Mouse (Mus musculus) brain, embryonic 14.5 days (tissue): ENCODE measurements at regions not wholly inside any gene's neighbourhood (a gene's known extent, or its start where the extent isn't known, plus 50 kb on each side); places are given as distances from the start of the nearest gene placed in this dataset.
A peak's percentile ranks its signal among the peaks of the same experiment; 100 is the strongest.

Source experiments
- DNase-seq: peaks from one replicate; pipeline ENCODE4 v3.0.0-alpha.2; 2011; ENCODE audit warnings: low read depth
- CTCF ChIP-seq: fragments of 200-500 bp; IDR thresholded peaks from 2 replicates; pipeline ENCODE4 v1.5.1; 2012; ENCODE audit warnings: inconsistent platforms, mild to moderate bottlenecking, moderate library complexity, borderline replicate concordance; ENCODE audit not compliant: insufficient read depth, insufficient read length; ENCODE audit errors: extremely low read depth
- POLR2A ChIP-seq: fragments of 200-500 bp; IDR thresholded peaks from 2 replicates; pipeline ENCODE4 v1.6.1; 2012; ENCODE audit warnings: mild to moderate bottlenecking, inconsistent platforms, borderline replicate concordance; ENCODE audit not compliant: poor library complexity, insufficient read depth, insufficient read length, severe bottlenecking; ENCODE audit errors: extremely low read depth

DNA sequence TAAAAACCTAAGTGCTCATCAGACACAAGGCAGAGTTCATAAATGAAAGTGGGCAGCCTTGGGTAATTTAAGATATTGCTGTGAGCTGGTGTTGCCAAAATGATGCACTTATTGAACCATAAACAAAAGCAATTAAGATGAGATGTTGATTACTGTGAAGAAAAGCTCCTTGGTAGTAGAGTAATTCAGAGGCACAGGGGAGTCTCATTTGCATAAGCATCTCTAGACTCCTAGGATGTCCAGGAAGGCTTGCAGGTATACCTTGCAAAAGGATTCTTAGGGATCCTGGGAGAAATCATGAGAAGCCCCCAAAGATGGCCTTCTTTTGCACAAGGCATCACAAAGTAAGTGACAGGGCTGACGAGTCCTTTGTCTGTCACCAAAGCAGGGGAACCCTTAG lies 640.5 kb upstream of the Cdh11 start:
- TF ChIP-seq POLR2A = no peak
- no peak for TF ChIP-seq CTCF

DNA sequence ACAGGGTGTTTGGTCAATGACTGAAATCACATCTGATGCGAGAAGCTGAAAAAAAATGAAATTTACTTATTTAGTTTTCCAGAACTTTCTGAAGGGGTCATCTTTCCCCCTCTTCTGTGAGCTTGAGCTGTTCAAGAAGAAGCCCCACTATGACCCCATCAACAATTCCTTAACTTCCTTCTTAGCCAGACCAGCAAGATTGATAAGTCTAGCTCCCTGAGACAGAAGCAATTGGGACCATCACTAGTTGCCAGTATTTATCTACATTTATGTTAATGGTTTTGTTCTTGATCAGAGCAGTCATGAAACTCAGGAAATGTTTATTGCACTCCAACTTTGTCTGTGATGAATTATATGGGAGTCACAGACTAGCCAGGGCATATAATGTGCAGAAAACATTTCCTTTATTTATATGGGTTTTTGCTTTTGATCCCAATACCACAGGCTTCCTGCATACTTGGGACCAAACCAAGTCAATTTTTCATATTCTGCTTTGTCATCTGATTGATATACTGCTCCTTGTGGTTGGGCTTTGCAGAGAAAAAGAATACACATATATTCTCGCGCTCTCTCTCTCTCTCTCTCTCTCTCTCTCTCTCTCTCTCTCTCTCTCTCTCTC lies 645.5 kb upstream of the Cdh11 start:
- no peak for DNase-seq
- TF ChIP-seq CTCF (no peak), POLR2A (no peak)

More for the DNA sequence above, 640.5 kb upstream of the Cdh11 start:
- DNase-seq = no peak

DNA sequence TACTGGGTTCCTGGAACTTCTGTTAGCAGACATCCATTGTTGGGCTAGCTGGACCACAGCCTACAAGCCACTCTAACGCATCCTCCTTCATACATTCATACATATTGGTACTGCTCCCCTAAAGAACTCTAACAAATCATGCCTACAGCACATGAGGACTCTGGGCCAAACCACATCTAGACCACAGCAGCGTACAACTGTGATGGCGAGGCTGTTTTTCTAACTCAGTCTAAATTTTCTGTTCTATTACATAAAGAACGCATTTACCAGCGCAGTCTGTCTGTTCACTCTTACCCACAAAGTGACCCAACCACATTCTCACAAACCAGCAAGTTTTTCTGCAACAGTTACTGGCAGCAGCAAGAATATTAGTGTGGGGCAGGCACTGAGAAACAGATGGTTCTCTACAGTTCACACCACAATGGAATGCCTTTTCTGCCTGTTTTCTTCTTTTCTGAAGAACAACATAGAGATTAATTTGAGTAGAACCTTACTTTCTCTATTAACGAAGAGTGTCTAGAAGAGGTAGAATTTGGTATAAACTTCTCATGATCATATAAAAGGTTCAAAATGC lies 648.2 kb upstream of the Cdh11 start:
- DNase-seq = no peak
- TF ChIP-seq POLR2A = no peak
- no peak for TF ChIP-seq CTCF

DNA sequence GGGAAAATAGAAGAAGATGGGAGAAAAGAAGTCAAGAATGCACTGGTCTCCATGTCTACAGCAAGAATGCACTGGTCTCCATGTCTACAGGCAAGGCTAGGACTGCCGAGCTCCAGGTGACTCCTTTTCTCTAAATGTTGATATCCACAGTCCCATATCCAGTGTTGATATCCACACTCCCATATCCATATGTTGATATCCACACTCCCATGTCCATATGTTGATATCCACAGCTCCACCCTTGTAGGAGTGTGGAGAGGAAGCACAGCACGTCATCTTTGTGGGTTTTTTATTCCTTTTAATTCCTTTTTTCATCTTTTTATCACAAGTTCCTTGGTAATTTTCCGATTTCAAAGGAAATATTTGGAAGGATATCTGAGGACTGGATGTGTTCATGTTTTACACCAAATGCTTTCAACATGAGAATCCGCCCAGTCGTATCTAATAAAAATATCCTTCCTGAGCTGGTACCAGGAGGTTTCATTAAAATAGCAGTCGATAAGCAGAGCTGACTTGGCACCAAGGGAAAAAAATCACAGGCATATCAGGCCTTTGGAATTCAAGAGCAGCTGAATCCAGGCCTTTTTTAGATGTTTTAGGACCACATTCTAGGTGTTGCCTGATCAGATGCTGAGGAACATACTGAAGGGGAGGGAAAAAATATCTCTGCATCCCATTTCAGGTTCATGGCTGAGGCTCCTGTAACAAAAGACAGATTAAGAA lies 653.7 kb upstream of the Cdh11 start:
- no peak for DNase-seq

DNA sequence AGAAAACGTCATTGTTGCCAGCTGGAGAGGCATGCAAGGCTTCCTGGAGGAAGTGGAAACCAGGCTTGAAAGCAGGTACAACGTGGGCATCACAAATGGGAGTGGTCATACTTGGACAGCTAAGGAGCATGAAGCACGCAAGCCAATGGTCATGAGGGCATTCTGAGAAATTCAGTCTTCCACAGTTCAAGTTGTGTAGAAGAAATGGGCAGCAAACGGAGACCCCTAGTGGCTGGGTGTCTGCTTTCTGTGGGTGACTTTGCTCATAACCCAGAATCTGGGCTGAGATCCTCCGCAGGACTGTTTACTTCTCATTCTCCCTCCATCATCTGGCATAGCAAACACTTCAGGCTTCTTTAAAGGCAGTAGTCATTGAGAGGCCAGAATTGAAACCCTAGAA lies 655.7 kb upstream of the Cdh11 start:
- TF ChIP-seq CTCF (peak; percentile 45; the same call in 1 of the 2 replicates), POLR2A (no peak)
- peak; percentile 32 for DNase-seq

More for the DNA sequence above, 653.7 kb upstream of the Cdh11 start:
- TF ChIP-seq POLR2A (no peak), CTCF (no peak)

DNA sequence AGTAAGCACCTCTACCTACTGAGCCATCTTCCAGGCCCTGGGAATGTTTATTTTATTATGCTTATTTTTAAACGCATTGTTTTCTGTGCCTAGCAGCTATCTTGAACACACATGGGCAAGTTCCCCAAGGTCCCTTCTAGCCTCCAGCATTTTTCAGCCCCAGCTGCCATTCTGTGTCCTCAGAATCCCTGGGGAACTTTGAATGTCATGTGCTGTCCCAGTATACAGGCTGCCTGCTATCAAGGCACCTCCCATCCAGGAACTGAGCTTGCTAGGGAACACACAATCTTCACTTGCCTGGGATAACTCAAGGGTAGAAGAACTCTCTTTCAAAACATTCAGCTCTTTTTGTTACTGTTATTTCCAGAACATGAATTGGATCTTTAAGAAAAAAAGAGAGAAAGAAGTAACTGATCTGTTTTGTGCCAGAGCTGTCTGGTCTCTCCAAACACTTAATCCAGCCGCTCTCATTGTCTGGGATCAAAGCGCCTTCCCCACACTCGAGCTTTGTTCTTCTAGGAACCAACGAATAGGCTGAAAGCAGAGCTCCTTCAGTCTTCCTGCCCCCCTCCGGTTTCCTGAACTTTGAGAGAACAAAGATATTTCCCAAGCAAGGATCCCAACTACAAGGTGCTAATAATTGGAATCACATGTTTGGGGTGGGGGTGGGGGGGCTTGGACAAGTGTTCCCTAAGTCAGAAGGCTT lies 657.1 kb upstream of the Cdh11 start:
- TF ChIP-seq POLR2A = no peak
- peak; percentile 65 for DNase-seq

DNA sequence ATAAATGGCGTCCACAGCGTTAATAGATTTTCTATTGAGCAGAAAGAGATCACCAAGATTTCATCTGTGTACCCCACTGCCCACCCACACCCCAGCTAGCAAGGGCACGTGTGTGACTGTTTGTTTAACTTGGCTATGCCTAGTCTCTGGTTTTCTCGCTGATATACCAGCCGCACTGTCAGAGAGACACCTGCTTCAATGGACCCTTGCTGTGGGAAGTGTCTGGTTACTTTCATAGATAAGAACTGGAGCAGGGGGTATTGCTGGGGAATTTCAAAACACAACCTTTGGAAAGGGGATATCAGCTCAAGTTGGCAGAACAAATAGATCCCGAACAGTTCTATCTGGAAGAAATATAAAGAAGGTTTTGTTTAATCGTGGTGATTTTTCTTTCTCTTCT lies 656.8 kb upstream of the Cdh5 start:
- no peak for DNase-seq
- TF ChIP-seq POLR2A (no peak), CTCF (no peak)

DNA sequence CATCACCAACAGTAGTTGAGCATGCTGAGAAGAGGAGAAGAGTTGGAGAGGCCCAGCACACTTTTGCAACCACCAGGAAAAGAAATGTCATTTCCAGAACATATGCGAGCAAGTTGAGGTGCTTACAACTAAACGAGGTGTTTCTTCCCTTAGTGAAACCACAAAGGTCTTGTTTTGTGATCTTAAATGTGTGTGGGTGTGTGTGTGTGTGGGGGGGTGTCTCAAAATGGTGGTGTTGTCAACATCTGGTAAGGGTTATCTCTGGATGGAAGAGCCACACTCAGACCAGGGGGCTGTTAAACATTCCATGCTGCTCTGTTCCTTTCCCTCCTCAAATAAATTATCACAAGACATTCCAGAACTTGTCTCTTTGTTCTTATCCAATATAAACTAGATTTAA lies 656.0 kb upstream of the Cdh5 start:
- TF ChIP-seq POLR2A = no peak
- TF ChIP-seq CTCF = no peak
- DNase-seq = no peak

DNA sequence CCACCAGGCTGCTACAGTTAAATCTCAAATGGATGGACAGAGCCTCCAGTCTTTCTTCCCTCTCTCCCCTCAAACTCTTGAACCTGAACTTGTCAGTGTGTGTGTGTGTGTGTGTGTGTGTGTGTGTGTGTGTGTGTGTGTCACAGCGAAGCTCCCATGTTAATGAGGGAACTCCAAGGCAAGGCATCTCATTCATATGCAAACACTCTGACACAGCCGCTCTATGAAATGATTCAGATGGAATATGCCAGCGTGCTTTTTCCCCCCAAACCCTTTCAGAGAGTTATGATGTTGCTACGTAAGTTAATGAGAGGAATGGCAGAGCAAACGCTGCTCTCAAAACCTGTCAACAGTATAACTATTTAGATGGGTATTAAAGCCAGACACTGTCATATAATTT lies 653.5 kb upstream of the Cdh5 start:
- DNase-seq = peak; percentile 70
- TF ChIP-seq CTCF (no peak), POLR2A (no peak)

DNA sequence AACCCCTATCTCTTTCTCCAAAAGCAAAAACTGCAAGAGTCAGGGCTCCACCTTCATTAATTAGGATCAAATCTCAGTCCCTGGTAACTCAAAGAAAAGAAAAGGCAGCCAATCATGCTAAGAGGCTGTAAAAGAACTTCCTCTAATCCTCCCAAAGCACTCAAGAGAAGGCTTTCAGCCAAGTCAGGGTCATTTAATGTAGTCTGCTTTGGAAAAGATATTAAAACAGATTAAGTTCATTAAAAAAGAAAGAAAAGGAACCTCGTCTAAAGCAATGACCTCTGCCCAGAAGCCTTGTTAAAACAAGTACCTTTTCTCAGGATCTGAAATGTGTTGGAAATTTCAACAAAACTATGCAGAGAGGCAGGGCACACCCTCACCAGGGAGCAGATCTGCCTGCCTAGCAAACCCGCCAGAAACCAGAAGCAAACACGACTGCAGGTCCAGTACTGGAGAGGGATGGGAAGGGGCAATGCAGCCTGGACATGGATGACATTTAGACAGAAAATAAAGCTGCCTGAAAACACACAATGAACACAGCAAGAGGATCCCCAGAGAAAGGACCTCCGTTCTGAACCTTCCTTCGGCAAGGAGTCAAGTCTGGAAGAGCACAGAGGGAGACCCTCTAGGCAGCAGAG lies 649.9 kb upstream of the Cdh5 start:
- TF ChIP-seq CTCF (no peak), POLR2A (no peak)
- DNase-seq = peak; percentile 70

DNA sequence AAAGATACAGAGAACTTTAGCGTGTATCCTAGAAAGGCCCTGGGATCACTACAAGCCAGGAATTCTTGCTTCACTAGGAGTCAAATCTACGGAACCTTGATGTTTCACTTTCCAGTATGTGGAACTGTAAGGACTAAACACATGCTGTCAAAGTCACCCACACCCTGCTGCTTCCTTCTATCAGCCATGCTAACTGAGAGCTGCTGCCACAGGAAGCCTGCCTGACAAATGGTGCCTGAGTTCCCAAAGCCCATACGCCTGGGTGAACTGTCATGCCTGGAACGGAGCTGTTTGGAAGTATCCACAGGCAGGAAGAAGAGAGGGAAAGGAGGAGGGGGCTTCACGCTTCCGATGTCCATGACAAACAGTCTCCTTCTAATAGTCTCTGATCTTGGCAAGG lies 644.2 kb upstream of the Cdh5 start:
- TF ChIP-seq POLR2A (no peak), CTCF (no peak)

DNA sequence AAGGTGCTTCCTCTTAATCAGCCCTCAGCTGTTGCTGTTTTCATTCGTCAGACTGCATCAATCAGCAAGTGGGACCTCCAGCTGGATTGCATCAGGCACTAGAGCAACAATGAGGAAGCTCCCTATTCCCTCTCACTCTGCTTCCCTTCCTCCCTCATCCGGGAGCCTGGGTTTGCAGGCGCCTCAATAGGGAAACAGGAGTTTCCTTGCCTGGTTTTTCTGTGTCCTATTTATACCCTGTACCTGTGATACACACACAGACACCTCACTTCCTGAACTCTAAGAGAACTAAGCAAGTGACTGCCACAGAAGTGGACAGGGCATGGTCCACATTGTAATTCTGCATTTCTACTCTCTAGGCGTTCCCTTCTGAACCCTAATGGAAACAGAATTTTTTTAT lies 637.9 kb upstream of the Cdh5 start:
- TF ChIP-seq CTCF = no peak
- no peak for TF ChIP-seq POLR2A
- DNase-seq = no peak

More for the DNA sequence above, 644.2 kb upstream of the Cdh5 start:
- DNase-seq = no peak
